Mouse (Mus musculus) layer of hippocampus, postnatal 36 days (tissue): Measurements from ENCODE around the gene Bcam. TPM values are rescaled to one million over a fixed set of nuclear protein-coding genes. Genes with fewer than 3 reads are reported as not detected.

Source experiments
- DNase-seq, 2 experiments: peaks; one replicate each; pipeline ENCODE4 v3.0.0; 2022
- total RNA-seq, 2 experiments: library from RNA; stranded (reverse); gene quantifications; 2 replicates each; pipeline ENCODE4 v1.2.3; 2021

The Bcam gene
- total RNA-seq, 2 experiments from 2014 or later: 9.5 to 9.8 TPM

- DNase-seq: no peak
These were observed 17.2 kb downstream of the Bcam start for GRCm38 (mm10) chr7:19753587-19753986.

DNA sequence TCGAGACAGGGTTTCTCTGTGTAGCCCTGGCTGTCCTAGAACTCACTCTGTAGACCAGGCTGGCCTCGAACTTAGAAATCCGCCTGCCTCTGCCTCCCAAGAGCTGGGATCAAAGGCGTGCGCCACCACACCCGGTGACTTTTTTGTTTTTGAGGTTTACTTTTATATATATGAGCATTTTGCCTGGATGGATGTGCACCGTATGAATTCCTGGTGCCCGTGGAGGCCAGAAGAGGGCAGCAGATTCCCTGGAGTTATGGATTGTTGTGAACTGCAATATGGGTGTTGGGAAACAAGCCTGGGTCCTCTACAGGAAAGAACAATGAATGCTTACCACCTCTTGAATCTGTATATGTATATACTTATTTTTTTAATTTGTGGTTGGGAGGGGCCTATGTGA is 18.2 kb downstream of the Bcam start:
- DNase-seq: no peak

DNA sequence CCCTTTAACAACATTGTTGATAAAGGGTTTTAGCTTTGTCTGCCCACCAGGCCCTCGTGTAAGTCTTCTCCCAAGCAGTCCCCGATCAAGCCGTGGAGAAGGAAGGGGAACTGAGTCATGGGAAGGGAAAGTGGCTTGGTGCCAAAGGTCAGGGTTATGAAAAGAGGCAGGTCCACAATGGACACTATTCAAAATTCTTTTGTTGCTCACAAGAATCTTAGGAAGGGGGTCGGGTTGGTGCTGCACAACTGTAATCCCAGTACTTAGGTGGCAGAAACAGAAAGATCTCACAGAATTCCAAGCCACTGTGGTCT is 19.8 kb downstream of the Bcam start:
- no peak for DNase-seq

- peak; percentile 81 to 82 for DNase-seq
These were observed 20.4 kb downstream of the Bcam start, which contains the start of gene Nectin2 for GRCm38 (mm10) chr7:19750217-19751069. Gene Nectin2, minus strand, starts transcription at chr7:19750483.

- DNase-seq: peak; percentile 87 to 89
These were observed 21.2 kb downstream of the Bcam start for GRCm38 (mm10) chr7:19749389-19750216.

DNA sequence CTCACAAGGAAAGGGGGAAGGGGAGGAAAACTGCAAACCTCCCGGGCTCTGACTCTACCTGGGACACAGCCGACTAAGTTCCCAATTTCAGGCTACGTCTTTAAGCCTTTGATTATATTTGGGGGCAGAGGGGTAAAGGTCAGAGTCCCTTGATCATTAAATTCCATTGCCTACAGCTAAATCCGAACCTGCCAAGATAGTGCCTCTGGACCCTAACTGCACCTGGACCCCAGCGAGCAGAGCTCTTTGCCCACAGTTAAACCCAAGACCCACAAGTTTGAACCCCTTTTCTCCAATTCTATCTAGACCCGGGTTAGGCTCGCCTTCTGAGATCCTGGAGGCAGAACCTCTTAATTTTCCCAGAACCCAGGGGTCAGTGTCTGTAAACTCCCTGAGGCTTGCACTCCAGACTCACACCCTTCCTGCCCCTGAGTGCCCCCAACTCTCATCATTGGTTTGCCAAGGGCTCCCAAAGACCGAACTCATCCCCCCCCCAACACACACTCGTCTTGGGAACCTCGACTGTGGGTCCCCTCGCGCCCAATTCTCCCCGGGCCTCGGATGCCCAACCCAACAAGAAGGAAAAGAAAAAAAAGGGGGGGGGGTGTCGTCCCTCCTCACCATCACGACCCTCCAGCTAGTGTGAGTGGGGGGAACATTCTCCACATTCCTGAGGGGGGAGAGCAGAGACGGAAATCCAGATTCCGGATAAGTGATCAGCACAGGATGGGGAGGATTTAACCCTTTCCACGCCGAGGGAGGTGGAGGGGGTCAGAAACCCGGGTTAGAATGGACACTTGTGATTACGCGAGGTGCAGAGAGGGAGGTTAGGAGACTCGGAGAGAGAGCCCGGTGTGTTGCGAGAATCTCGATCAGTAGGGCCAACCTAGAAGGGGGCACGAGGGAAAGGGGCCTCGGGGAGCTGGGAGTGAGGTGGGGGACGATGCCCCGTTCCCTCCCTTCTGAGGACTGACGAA is 22.3 kb downstream of the Bcam start:
- no peak for DNase-seq

- no peak for DNase-seq
These were observed 23.2 kb downstream of the Bcam start for GRCm38 (mm10) chr7:19747420-19748218.

DNA sequence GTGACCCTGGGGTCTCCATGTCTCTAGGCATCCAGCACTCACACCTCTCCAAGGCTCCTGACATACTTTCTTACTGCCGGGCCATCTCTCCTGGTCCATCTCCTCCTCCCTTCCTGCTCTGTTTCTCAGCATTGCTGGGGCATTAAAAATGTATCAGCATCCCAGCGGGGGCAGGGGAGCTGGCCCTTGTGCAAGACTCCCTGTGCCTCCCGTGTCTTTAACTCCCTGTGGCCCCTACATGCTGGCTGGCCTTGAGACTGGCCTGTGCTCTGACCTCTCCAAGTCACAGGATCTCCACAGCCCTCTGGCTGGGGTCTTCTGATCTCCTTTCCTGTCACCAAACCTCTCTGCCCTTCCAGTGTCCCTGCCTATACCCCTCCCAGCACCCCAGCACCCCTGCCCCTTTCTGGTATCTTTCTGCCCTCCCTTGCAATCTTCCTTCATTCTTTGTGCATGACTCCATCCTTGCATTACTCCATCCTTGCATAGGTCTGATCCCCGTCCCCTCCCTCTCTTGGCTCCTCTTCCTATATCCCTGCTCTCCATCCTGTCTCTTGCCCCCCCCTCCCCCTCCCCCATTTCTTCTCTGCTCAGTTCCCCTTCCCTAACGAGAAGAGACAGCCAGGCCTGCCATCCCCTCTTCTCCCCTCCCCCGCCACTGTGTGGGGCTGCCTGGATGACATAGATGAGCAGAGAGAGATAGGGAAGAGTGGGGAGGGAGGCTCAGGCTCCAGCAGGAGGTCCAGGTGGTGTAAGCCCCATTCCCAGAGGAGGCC is 24.2 kb downstream of the Bcam start:
- DNase-seq: no peak

- DNase-seq: no peak
These were observed 24.8 kb downstream of the Bcam start for GRCm38 (mm10) chr7:19745971-19746370.

DNA sequence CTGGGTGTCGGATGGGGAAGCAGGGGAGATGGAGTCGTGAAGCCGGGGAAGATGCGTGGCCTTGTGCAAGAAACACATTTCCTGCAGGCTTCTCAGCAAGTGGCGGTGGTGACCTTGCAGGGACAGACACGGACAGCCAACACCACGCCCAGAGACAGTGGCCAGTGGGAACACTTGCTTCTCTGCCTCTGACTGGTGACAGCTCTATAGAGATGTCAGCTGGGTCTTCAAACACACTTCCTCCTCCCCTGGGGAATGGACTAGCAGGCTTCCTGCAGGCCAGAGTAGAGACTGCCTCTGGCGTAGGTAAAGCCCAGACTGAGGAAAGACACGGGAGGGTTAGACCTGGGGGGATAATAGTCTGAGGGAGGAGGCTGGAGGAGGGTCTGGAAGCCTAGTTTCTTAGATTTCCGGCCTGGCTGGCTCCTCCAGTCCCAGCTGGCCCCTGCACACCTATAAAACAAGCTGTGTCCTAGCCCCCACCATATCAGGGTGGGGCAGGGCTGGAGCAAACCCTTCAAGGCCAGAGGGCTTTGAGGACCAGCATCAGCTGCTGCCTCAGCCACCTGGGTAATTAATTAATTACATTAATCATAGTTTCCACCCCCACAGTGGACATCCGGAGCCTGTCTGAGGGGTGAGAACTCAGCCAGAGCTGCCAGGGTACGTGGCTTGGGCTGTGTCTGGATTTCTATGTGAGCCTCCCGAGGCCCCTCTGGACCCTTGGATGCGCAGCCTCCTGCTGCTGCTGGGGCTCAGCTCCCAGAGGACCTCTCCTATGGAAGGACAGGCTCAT is 26.0 kb downstream of the Bcam start:
- DNase-seq: no peak

GRCm38 (mm10) chr7:19743791-19744190 is 27.0 kb downstream of the Bcam start:
- no peak for DNase-seq

DNA sequence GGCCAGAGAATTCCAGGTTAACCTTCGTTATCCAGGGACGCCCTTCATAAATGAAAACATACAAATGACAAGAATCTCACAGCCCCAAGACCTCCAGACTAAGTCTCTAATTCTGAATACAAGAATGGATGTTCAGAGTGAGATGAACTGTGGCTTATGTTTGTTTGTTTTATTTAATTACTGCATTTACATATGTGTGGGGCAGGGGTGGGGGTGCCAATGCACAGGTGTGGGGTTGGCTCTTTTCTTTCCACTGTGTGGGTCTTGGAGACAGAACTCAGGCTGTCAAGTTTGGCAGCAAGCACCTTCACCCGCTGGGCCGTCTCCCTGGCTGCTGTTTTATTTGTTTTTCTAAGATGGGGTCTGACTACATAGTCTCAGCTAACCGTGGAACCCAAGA is 28.3 kb downstream of the Bcam start:
- no peak for DNase-seq

- no peak for DNase-seq
These were observed 29.3 kb downstream of the Bcam start for GRCm38 (mm10) chr7:19741329-19742031.

- no peak for DNase-seq
These were observed 30.5 kb downstream of the Bcam start for GRCm38 (mm10) chr7:19740269-19740668.

GRCm38 (mm10) chr7:19738771-19739170 is 32.0 kb downstream of the Bcam start:
- DNase-seq: no peak

- DNase-seq: no peak
These were observed 34.3 kb downstream of the Bcam start for GRCm38 (mm10) chr7:19736389-19737057.

DNA sequence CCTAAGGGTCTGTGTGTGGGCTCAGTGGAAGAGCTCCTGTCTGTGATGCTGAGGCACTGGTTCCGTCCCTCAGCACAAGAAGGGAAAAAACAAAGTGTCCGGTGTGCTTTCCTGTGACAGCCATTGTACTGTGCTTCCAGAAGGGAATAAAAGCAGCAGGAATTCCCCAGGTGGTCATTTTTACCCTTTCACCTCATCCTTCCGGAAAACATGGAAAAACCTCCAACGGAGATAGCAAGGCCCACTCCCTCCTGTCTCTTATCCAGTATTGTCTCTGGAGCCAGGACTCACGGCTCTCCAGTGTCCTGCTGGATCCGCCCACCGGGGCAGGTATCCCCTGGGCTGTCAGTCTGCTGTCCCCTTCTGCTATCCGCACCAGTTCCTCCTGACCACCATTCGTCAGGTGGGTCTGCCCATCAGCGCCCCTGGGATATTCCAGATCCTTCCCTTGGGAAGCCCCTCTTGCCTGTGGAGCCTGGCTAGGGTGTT is 36.6 kb downstream of the Bcam start:
- no peak for DNase-seq

DNA sequence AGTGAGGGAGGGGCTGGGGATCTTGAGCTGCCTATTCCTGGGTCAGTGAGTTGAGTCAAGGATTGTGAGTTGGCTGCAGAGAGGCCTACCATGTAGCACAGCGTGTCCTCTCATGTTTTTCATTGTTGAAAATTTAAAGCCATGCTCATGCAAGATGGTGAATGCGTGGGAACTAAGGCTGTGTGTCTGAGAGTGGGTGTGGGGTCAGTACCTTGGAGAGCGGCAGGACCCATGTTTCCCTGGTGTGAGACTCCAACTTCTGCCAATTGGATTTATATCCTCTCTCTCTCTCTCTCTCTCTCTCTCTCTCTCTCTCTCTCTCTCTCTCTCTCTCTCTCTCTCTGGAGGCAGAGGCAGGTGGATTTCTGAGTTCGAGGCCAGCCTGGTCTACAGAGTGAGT is 44.3 kb downstream of the Bcam start:
- no peak for DNase-seq

DNA sequence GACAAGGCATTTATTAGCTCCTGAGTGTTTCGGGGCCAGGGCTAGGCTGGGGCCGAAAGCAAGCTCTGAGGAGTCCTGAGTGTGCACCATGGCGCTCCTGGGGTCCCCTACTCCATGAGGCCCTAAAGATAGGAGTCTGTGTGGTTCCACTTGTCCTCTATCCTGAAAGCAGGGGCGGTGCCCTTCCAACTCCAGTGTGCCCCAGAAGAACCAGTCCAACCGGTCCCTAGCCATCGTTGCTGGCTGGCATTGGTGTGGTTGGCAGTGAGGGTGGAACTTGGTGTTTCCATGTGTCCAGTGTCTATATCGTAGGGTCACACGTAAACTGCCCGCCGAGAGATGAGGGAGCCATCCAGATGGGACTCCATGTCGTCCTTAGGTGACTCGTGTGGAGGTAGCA is 46.6 kb downstream of the Bcam start:
- DNase-seq: no peak
